Mouse (Mus musculus): ENCODE results near the gene Capn5. TPM values are rescaled to one million over a fixed set of nuclear protein-coding genes. Genes with fewer than 3 reads are reported as not detected.

Gene Capn5
- polyA plus RNA-seq (2012; rRNA removed; ENCODE audit: low replicate concordance) = 9.9 and 27.0 TPM in 2 replicates

DNA sequence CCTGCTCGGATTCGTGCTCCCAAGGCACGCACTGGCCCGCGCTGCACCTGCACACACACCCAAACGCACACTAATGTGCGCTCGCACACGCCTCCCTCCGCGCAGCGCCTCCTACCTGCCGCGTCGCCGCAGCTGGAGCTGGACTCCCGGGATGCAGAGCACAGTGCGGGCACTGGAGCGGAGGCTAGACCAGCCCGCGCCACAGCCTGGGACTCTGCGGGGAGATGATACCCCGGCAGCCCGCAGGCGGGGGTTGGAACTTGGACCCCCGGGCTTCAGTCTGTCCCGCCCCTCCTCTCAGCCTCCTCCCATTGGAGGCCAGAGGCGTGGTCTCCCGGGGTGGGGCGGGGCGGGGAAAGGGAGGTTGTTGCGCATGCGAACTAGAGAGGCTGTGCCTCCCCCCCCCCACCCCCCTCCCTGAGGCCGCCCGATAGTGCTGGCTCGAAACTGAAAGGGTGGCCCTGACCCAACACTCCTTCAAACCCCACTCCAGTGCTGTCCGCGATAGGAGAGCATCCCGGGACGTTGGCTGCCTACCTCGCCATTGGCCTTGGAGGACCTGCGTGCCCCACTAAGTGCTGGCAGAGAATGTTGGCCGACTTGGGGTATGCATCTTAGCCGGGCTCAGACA is at the start of gene Capn5:
Gene Capn5 (minus strand): TSS at position 346 of the 631 bp plus-strand sequence.

DNA sequence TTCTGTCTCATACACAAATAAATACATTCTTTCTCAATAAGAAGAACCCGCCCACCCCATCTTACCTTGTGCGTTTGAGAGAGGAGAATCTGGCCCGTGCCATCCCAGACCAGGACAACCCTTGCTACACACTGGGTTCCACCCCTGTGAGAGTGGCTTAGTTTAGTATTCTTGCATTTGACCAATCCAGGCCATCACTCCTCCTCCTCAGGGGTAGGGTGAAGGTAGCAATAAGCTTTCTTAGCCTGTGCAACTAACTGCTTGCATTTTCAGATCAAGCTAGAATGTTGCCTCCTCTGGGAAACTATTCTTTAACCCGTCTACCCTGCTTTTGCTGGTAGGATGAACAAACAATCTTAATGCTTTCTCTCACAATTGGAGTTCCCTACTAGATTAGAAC is 21.3 kb upstream of the Capn5 start, which contains the start of gene B3gnt6:
Gene B3gnt6 (minus strand): TSS at position 101 of the 400 bp plus-strand sequence.

DNA sequence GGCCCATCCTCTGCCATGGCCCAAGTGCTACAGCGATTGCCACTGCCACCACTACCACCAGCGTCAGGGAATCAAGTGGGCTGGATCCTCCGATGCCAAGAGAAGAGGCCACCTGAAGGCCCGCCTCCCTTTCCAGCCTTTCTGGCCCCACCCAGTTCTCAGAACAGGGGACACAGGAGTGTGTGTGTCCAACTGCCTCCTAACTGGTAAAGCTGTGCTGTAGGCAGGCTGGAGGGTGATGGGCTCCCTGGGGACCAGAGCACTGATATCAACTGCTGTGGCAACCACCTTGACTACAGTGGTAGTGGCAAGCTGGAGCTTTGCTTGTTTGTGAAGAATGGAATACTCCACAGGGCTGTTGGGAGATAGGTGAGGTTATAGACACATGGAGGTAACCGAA is 32.7 kb downstream of the Capn5 start, which contains the start of gene Omp:
Gene Omp (minus strand): TSS at position 101 of the 400 bp plus-strand sequence.

DNA sequence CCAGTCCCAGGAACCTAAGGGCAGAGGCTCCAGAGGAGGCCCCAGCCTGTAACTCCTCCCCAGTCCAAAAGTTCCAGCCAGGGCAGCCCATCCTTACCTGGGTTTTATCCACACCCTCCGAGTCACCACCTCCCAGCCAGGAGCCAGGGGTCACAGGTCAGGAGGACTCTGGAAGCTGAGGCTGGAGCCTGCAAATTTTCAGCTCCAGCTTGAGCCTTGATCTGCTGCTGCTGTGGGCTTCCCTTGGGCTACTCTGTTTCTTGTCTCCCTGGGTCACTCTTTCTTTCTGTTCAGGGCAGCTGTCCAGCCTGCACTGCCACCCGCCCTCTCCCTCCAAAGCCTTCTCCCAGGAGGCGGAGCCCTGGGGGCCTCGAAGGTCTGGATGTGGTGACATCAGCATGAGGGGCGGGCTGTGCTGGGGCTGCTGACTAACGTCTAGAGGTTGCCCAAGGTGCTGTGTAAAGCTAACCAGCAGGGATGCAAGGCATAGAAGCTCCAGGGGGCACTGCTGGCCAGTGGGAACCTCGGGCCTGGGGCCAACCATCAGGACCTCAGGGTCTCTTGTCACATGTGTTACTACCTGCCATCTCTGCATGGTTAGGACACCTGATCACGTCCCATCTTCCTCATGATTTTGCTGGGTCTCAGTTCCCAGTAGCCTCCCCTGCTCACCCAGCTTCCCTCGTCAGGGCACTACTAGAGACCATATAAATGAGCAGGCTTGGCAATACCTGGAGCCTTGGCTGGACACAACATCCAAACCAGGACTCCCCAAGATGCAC is 58.7 kb downstream of the Capn5 start, which contains the start of gene Myo7a:
Gene Myo7a (minus strand): TSS at position 346 of the 782 bp plus-strand sequence.

Other genes starting within 250 kb of the Capn5 start
- gene Myo7a, start 58.8 kb downstream of the Capn5 start, polyA plus RNA-seq (2012; rRNA removed; ENCODE audit: low replicate concordance) = 34.2 and 37.4 TPM in 2 replicates
- 0.55 and 1.4 TPM in 2 replicates for gene Omp, start 32.8 kb downstream of the Capn5 start, polyA plus RNA-seq (2012; rRNA removed; ENCODE audit: low replicate concordance)
- 1.1 and 5.3 TPM in 2 replicates for gene B3gnt6, start 21.2 kb upstream of the Capn5 start, polyA plus RNA-seq (2012; rRNA removed; ENCODE audit: low replicate concordance)
- gene Acer3, start 142.9 kb upstream of the Capn5 start, polyA plus RNA-seq (2012; rRNA removed; ENCODE audit: low replicate concordance) = 0.36 and 1.3 TPM in 2 replicates
- gene Tsku, start 183.1 kb upstream of the Capn5 start, polyA plus RNA-seq (2012; rRNA removed; ENCODE audit: low replicate concordance) = 88.8 and 145 TPM in 2 replicates

All from duodenum, adult 2 months (tissue).